Mouse (Mus musculus): Measurements from ENCODE around the gene Gga1. TPM values are rescaled to one million over a fixed set of nuclear protein-coding genes. Genes with fewer than 3 reads are reported as not detected.

The Gga1 gene
- 198 and 388 TPM in 2 replicates for polyA plus RNA-seq (2012; ENCODE audit: insufficient read depth, low replicate concordance)

GRCm38 (mm10) chr15:78876991-78877809 lies at the start of gene Gga1:
Gene Gga1 (plus strand): TSS chr15:78877190.
- peaks cover 27% of the 10 kb centered on the region for H3K36me3 ChIP-seq (replicated peaks; ENCODE audit: low read length)
- H3K4me1 ChIP-seq = peaks cover 69% of the 10 kb centered on the region

GRCm38 (mm10) chr15:78828315-78828714 lies 48.7 kb upstream of the Gga1 start:
- peaks cover 35% of the 10 kb centered on the region for H3K4me1 ChIP-seq
- H3K4me3 ChIP-seq (replicated peaks) = no peak overlapping the region
- no peaks in the 10 kb centered on the region for H3K36me3 ChIP-seq (replicated peaks; ENCODE audit: low read length)
- H3K27me3 ChIP-seq (replicated peaks) = peaks cover 59% of the 10 kb centered on the region
- no peak for TF ChIP-seq GATA1 (IDR thresholded peaks at IDR 0.05; ENCODE audit: borderline replicate concordance, low read length)
- TF ChIP-seq FLI1 (IDR thresholded peaks at IDR 0.05; ENCODE audit: low read length) = no peak
- H3K9me3 ChIP-seq = no peaks in the 10 kb centered on the region

More at GRCm38 (mm10) chr15:78876991-78877809, at the start of gene Gga1:
- no peaks in the 10 kb centered on the region for H3K9me3 ChIP-seq
- H3K27me3 ChIP-seq (replicated peaks) = peaks cover 7% of the 10 kb centered on the region
- TF ChIP-seq GATA1 (IDR thresholded peaks at IDR 0.05; ENCODE audit: borderline replicate concordance, low read length) = no peak
- TF ChIP-seq FLI1 (IDR thresholded peaks at IDR 0.05; ENCODE audit: low read length) = peak; percentile 59; the same call in 1 of the 2 replicates
- H3K4me3 ChIP-seq (replicated peaks) = peak within 1 kb of the TSS; percentile 94

- no peaks in the 10 kb centered on the region for H3K36me3 ChIP-seq (replicated peaks; ENCODE audit: low read length)
- TF ChIP-seq GATA1 (IDR thresholded peaks at IDR 0.05; ENCODE audit: borderline replicate concordance, low read length) = no peak
- no peak for TF ChIP-seq FLI1 (IDR thresholded peaks at IDR 0.05; ENCODE audit: low read length)
- H3K27me3 ChIP-seq (replicated peaks) = peaks cover 55% of the 10 kb centered on the region
- no peaks in the 10 kb centered on the region for H3K9me3 ChIP-seq
- no peak overlapping the region for H3K4me3 ChIP-seq (replicated peaks)
- peaks cover 48% of the 10 kb centered on the region for H3K4me1 ChIP-seq
Observed at GRCm38 (mm10) chr15:78829636-78830035, 47.4 kb upstream of the Gga1 start.

- no peaks in the 10 kb centered on the region for H3K36me3 ChIP-seq (replicated peaks; ENCODE audit: low read length)
- H3K9me3 ChIP-seq = no peaks in the 10 kb centered on the region
- no peak overlapping the region for H3K4me3 ChIP-seq (replicated peaks)
- peaks cover 45% of the 10 kb centered on the region for H3K27me3 ChIP-seq (replicated peaks)
- TF ChIP-seq FLI1 (IDR thresholded peaks at IDR 0.05; ENCODE audit: low read length) (no peak), GATA1 (IDR thresholded peaks at IDR 0.05; ENCODE audit: borderline replicate concordance, low read length) (no peak)
- peaks cover 59% of the 10 kb centered on the region for H3K4me1 ChIP-seq
Observed at GRCm38 (mm10) chr15:78830742-78831719, 46.0 kb upstream of the Gga1 start.

GRCm38 (mm10) chr15:78831720-78832657 lies 45.0 kb upstream of the Gga1 start:
- H3K4me1 ChIP-seq = peaks cover 63% of the 10 kb centered on the region
- no peaks in the 10 kb centered on the region for H3K36me3 ChIP-seq (replicated peaks; ENCODE audit: low read length)
- TF ChIP-seq GATA1 (IDR thresholded peaks at IDR 0.05; ENCODE audit: borderline replicate concordance, low read length) = no peak
- no peak for TF ChIP-seq FLI1 (IDR thresholded peaks at IDR 0.05; ENCODE audit: low read length)
- H3K9me3 ChIP-seq = peaks cover 6% of the 10 kb centered on the region; the same call in 1 of the 2 replicates
- H3K27me3 ChIP-seq (replicated peaks) = peaks cover 38% of the 10 kb centered on the region
- no peak overlapping the region for H3K4me3 ChIP-seq (replicated peaks)

GRCm38 (mm10) chr15:78832701-78833123 lies 44.3 kb upstream of the Gga1 start:
- Histone ChIP-seq H3K27me3 (replicated peaks) (peaks cover 31% of the 10 kb centered on the region), H3K4me1 (peaks cover 63% of the 10 kb centered on the region), H3K9me3 (peaks cover 6% of the 10 kb centered on the region; the same call in 1 of the 2 replicates), H3K4me3 (replicated peaks) (no peak overlapping the region), H3K36me3 (replicated peaks; ENCODE audit: low read length) (no peaks in the 10 kb centered on the region)
- TF ChIP-seq FLI1 (IDR thresholded peaks at IDR 0.05; ENCODE audit: low read length) (no peak), GATA1 (IDR thresholded peaks at IDR 0.05; ENCODE audit: borderline replicate concordance, low read length) (no peak)

GRCm38 (mm10) chr15:78833582-78833981 lies 43.4 kb upstream of the Gga1 start:
- TF ChIP-seq GATA1 (IDR thresholded peaks at IDR 0.05; ENCODE audit: borderline replicate concordance, low read length) = no peak
- TF ChIP-seq FLI1 (IDR thresholded peaks at IDR 0.05; ENCODE audit: low read length) = no peak
- Histone ChIP-seq H3K27me3 (replicated peaks) (peaks cover 23% of the 10 kb centered on the region), H3K9me3 (peaks cover 6% of the 10 kb centered on the region; the same call in 1 of the 2 replicates), H3K36me3 (replicated peaks; ENCODE audit: low read length) (no peaks in the 10 kb centered on the region), H3K4me3 (replicated peaks) (no peak overlapping the region), H3K4me1 (peaks cover 59% of the 10 kb centered on the region)

- Histone ChIP-seq H3K4me1 (peaks cover 62% of the 10 kb centered on the region), H3K36me3 (replicated peaks; ENCODE audit: low read length) (no peaks in the 10 kb centered on the region), H3K9me3 (peaks cover 6% of the 10 kb centered on the region; the same call in 1 of the 2 replicates), H3K4me3 (replicated peaks) (no peak overlapping the region), H3K27me3 (replicated peaks) (peaks cover 29% of the 10 kb centered on the region)
- no peak for TF ChIP-seq GATA1 (IDR thresholded peaks at IDR 0.05; ENCODE audit: borderline replicate concordance, low read length)
Observed at GRCm38 (mm10) chr15:78834233-78835005, 42.6 kb upstream of the Gga1 start.
